8 mouse cellular contexts compared by ENCODE assay signal in the genomic region with DNA sequence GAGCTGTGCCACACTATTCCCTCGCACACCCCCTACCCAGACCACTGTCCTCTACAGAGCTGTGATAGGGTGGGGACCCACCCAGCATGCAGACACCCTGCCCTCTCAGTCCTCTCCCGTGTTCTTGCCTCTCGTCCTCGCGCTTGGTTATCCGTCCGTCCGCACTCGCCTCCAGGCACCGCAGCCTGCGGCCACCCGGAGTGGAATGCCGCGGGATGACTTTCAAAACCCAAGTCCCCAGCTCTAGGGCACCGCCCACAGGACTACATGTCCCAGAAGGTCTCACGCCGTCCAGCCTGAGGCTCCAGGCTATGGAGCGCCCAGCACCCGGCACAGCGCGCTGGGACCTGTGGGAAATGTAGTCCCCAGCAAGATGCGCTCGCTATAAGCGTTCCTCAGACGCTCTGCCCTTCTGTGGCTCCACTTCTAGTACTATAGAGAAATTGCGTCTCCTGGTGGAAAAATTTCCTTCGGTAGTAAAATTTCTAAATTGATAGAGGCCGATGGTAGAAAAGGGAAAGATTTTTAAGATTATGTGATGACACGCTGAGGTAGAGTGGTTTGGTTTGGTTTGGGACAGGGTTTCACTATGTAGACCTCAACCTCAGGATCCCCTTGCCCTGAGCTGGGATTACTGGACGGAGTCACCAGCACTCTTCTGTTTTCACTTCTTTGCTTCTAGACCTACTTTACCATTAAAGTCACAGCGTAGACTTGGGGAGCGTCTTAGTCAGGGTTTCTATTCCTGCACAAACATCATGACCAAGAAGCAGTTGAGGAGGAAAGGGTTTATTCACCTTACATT. TPM values are rescaled to one million over a fixed set of nuclear protein-coding genes. Genes with fewer than 3 reads are reported as not detected.
DNase-seq lines count a peak whose midpoint lies in the region; ATAC-seq lines count a peak whose summit lies in the region.

A gene (minus strand): TSS at position 210 of the 805 bp plus-strand sequence.

- DNase-seq in ES-CJ7 (ENCODE audit: low read depth, low spot score): peak; percentile 91
- peak; percentile 76 for DNase-seq in cerebellum, adult 8-10 months
- DNase-seq in heart, postnatal 4 days: peak; percentile 90
- DNase-seq in layer of hippocampus, adult 8-10 months (ENCODE audit: low spot score in 2 of 2): peak; percentile 82 to 92
- peak; percentile 58 to 71 for DNase-seq in lung, adult 18-20 months
- DNase-seq in retina, adult 2 months (ENCODE audit: low read depth, low spot score): peak; percentile 75
- no peak for DNase-seq in c-Kit-positive CD71-positive TER-119-positive erythroid progenitor cells, embryonic 14.5 days (ENCODE audit: low spot score)

- peak; percentile 100 for ATAC-seq in frontal cortex, adult (ENCODE audit: low TSS enrichment)

RNA-seq across cellular contexts. Expression of the gene that starts here (rescaled TPM):
- 10 to 100 TPM; 20.6 to 20.8 TPM for total RNA-seq in heart, postnatal 4 days (2021)
- total RNA-seq in layer of hippocampus, adult 8-10 months (2022): 1 to 10 TPM; 4.4 to 8.8 (median 6.5) TPM
